Mouse (Mus musculus): ENCODE data around the gene Bnc2.
A peak's percentile ranks its signal among the peaks of the same experiment; 100 is the strongest.

Bnc2 gene

GRCm38 (mm10) chr4:84632832-84633789 is 42.0 kb downstream of the Bnc2 start:
- DNase-seq = no peak

DNA sequence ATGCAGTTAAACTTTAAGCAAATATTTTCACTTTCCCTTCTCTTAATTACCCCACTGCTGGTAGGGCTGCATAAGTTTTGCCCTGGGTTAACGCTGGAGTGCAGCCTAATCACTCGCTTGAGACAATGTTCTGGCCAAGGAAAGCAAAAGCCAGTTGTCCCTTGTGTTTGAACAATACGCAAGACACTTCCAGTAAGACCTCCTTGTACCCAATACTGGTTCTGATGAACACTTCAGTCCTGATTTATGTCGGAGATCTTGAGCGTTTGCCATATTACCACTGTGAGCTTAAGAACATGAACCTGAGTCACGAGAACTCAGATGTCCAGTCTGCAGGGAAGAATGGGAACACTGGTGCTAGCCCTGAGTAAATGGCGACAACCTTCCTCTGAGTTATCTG is 47.5 kb downstream of the Bnc2 start:
- DNase-seq = no peak

DNA sequence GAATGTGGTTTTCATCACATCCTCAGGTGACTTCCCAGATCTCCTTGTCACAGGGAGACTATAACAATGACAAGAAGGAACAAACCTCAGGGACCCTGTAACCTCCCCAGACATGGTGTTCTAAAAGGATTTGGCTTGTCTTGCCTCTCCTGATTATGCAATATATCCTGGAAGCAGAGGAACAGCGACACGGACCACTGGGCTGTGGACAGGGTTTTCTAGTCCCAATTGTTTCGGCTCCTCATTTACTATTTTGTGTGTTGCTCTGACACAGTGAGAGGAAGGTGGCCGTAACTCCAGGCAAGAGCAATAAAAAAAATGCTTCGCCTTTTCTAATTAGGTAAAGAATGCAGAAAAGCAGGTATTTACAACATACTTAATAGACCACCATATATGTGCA is 51.8 kb downstream of the Bnc2 start:
- no peak for DNase-seq

DNA sequence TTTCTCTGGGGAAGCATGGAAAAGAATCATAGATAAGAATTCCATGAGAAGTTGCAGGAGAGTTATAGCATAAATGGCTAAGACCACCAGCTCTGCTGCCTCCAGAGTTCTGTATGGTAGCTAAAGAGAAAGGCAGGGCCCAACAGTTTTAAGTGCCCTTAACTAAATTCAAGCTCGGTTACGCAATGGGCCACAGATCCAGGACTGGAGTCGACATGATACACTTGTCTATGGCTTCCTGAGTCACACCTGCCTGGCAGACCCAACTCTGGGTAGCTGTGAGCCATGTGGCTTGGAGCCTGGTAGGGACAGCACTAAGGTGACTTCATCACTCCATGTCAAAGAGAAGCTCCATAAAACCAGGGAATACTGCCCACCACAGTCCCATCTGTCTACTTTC is 53.3 kb downstream of the Bnc2 start:
- DNase-seq = no peak

DNA sequence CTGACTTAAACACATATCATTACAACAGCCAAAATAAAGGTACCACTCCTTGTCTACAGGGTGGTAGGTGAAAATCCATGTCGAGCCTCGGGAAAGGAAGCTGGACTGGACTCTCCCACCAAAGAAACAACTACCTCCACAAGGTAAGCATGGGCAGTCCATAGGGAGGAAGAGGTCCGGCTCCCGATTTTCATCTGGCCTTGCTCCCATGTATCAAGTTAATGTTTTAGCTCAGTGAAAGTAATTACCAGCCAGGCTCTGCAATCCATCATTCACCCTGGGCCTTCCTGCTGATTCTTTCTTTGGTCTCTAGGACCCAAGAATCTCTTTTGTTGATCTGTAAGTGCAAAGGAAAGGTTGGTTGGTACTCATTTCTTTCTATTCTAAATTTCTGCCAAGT is 65.2 kb downstream of the Bnc2 start:
- no peak for DNase-seq

DNA sequence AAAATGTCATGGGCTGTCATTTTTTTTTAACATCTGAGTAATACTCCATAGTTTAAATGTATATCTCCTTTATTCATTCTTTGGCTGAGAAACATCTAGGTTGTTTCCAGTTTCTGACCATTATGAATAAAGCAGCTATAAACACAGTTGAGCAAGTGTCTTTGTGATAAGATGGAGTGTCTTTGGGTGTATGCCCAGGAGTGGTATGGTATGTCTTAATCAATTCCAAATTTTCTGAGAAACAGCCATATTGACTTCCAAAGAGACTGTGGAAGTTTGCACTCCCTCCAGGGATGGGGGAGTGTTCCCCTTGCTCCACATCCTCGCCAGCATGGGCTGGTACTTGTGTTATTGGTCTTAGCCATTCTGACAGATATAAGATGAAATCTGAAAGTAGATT is 70.6 kb downstream of the Bnc2 start:
- DNase-seq = no peak

- DNase-seq = no peak
Observed at GRCm38 (mm10) chr4:84580260-84580952, 94.7 kb downstream of the Bnc2 start.

- DNase-seq = no peak
Observed at GRCm38 (mm10) chr4:84578296-84578695, 96.8 kb downstream of the Bnc2 start.

DNA sequence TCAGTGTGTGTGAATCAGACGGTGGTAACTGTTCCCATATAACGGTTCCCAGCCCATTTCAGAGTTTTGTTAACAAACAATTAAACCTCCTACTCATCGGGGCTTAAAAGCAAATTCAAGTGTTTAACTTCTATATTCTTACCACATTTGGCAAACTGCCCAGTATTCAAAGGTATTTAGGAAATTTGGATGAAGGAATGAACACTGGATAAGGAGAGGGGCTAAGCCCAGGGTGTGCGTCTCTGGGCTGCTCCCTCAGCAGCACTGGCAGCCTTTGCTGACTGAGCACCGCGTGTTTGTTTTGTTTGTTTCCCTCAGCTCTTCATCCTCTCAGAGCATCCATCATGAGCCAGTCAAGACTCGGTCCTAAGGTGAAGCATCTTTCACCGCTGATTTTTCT is 109.0 kb downstream of the Bnc2 start:
- no peak for DNase-seq

DNA sequence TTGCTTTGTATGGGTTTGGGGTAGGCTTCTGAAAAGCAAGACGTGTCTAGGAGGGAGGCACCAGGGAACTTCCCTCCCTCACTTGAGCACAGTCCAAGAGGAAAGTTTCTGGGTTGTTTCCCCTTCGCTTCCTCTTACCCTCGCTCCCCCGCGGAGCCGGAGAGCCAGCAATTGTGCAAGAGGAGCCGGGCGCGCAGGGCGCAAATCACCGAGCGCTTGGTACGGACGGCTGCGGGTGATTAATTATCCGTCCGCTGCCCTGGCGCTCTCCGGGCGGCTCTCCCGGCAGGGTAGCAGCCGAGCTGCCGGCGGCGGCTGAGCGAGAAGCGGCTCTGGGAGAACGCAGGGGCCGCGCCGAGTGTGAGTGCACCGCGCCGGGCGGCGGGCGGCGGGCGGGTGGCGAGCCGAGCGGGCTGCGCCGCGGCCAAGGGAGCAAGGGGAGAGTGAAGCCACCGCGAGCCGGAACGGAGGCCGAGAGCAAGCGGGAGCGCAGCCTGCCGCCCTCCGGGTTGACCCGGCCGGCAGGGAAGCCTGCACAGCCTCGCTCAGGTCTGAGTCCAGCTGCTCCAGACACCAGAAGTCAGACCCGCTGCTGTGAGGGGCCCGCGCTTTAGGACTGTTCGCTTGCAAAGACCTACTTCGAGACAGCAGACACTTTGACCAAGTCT is 129.7 kb downstream of the Bnc2 start:
- peak; percentile 78 for DNase-seq

GRCm38 (mm10) chr4:84544646-84545045 is 130.4 kb downstream of the Bnc2 start:
- DNase-seq = no peak

DNA sequence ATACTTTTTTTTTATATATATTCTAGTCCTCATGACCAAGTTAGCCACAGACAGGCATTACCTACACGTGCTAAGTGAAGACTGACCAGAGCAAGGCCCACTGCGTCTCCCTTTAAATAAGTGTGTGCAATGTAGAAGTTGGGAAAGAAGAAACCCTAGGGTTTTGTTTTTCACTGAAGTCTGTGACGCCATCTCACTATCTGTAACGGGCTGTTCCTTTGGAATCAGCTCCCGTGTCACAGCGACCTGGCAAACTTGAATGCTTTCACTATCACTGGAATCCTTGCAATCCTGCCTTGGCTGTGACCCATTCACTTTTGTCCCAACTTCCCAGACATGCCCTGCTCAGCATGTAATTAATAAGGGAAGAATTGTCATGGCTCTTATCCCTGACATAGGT is 134.5 kb downstream of the Bnc2 start:
- no peak for DNase-seq

- DNase-seq = no peak
Observed at GRCm38 (mm10) chr4:84539396-84539795, 135.7 kb downstream of the Bnc2 start.

GRCm38 (mm10) chr4:84528886-84529789 is 145.9 kb downstream of the Bnc2 start:
- no peak for DNase-seq

GRCm38 (mm10) chr4:84528358-84528757 is 146.7 kb downstream of the Bnc2 start:
- DNase-seq = no peak

GRCm38 (mm10) chr4:84527066-84527933 is 147.8 kb downstream of the Bnc2 start:
- no peak for DNase-seq

DNA sequence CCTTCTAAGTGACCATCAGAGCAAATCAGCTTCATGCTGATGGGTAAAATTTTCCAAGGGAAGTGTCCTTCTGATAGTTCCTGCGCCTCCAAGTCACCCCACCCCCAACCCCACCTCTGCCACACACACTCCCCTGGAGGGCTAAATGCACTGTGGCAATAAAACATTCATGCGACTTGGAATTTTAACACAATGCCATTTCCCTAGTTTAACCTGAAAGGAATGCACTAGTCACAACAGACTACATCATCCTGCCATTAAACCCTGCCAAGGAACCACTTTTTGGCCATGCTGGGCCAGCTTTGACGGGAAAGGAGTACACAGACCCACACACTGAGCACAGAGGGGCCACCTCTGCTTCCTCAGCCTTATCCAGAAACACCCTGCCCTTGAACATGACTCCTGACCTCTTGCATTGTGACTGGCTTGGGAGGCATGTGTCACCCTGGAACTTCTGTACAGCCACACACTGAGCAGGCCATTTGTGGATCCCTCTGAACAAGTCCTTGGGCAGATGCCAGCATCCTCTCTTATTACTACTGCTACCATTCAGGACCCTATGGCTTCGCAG is 151.3 kb downstream of the Bnc2 start:
- no peak for DNase-seq

DNA sequence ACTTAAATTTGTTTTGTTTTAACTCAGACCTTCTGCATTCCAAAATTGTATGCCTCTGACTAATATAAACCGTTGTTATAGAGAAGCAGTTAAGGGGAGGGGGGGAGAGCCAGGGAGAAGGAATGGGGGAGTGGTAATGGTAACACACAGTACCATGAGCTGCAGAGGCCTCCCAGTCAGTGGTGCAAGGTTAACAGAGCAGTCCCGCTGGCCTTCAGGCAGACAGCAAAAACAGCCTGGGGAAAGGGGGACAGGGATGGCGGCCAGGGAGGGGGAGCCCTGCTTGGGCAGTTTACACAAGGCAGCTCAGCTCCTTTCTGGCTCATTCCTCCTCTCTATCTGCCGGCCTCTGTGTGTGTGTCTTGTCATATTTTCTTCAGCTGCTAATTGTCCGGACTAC is 151.9 kb downstream of the Bnc2 start:
- DNase-seq = no peak

DNA sequence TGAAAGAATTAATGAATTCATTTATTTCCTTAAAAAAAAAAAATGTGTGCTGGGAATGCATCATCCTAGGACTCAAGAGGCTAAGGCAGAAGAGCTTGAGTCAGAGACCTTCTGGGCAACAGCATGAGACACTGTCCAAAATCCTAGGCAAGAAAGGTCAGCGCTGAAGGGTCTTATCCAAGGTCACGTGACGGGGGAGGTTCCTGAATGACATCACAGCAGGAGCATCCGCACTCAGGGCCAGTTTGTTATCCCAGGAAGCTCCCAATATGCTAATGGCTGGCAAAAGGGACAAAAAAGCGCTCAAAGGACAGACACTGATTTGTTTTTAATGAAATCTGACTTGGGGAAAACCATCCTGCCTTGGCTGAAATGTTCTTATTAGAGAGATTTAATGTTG is 153.5 kb downstream of the Bnc2 start:
- DNase-seq = no peak

DNA sequence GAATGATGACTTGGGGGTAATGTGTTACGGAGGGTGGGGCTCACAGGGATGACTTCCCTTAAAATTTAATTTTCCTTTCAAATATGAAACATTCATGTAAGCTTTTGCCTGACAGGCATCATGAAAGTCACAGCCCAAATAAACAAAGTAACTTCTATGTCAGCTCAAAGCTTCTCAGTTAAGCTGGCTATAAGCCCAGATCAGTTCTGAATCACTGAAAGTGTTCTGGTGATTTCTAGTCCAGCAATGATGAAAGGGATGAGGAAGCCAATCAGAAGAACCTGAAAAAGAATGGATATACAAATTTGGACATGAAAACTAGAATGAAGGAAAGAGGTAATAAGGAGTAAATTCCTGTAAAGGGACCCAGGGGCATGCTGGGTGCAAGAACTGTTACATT is 164.6 kb downstream of the Bnc2 start:
- no peak for DNase-seq

- no peak for DNase-seq
Observed at GRCm38 (mm10) chr4:84507551-84507950, 167.5 kb downstream of the Bnc2 start.
